Mouse (Mus musculus): ENCODE measurements around the gene Fgfr2.

The Fgfr2 gene

DNA sequence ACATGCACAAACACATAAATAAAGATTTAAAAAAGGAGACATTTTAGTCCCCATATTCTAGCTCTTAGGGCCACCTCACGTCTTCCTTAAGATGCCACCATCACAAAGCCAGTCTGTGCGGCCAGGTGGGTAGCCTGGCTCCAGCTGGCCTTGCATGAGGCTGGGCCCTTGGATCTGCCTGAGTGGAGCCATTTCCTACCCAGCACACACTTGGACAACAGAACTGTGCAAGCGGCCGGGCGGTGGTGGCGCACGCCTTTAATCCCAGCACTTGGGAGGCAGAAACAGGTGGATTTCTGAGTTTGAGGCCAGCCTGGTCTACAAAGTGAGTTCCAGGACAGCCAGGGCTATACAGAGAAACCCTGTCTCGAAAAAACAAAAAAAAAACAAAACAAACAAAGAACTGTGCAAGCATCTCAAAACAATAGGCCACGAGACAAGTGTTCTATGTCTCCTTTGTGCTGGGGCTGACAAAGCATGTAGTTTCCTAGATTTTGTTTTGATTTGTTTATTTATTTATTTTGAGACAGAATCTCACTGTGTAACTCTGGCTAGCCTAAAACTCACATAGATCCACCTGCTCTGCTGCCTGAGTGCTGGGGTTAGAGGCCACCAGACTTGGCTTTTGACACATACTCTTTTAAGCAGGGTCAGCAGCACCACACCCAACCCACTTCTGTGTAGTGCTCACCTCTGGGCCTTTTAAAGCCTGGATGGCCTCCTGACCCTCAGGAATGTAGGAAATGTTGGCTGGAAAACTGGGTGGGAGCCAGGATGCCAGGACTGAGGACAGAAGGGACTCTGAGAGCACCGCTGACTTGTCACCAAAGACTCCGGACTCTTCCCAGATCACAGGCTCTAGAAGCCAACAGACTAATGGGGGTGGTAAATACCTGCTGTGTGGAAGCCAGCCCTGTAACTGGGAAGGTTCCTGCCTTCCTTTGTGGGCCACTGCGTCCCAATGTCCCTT, 400.5 kb downstream of the Fgfr2 start:
- no peak for DNase-seq (ENCODE audit: low spot score in 2 of 2)

DNA sequence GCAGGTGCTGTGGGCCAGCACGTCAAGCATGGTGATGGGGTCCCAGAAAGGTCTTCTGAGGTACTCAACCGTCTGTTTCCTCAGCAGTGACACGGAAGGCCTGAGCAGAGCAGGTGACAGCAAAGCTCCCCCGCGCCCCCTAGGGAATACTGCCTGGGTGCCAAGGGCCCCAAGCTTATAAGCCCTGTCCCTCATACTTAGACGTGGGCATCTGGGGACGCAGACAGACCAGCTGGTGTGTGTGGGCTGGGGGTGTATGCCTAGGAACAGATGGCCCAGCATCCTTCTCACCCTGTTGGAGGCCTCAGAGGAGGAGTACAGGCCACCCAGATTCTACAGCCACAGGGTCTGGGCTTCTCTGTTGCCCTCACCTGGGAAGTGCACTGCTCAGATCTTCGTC, 402.6 kb downstream of the Fgfr2 start:
- no peak for DNase-seq (ENCODE audit: low spot score in 2 of 2)

- no peak for DNase-seq (ENCODE audit: low spot score in 2 of 2)
These were observed 403.6 kb downstream of the Fgfr2 start for GRCm38 (mm10) chr7:132719570-132719969.

DNA sequence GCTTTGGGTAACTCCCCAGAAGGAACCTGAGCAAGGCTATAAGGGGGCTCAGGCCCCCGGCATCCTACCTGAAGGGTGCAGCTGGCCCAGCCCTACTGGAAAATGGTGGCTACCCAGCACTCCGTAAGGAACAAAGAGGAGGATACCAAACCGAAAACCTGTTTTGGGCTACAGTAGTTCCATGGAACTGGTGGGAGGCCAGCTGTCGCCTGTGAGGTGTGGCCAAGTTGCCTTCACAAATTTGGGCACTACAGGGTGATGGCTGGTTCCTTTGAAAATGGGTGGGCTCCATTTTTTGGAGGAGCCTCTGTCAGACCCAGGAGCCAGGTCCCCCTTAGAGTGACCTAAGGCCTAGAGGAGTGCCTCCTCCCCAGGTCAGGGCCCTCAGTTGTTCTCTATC, 407.9 kb downstream of the Fgfr2 start:
- DNase-seq (ENCODE audit: low spot score in 2 of 2), result no peak

- no peak for DNase-seq (ENCODE audit: low spot score in 2 of 2)
These were observed 408.8 kb downstream of the Fgfr2 start for GRCm38 (mm10) chr7:132714236-132714923.

GRCm38 (mm10) chr7:132713483-132714126, 409.5 kb downstream of the Fgfr2 start:
- DNase-seq (ENCODE audit: low spot score in 2 of 2), result no peak

- DNase-seq (ENCODE audit: low spot score in 2 of 2), result no peak
These were observed 410.2 kb downstream of the Fgfr2 start for GRCm38 (mm10) chr7:132712956-132713355.

- DNase-seq (ENCODE audit: low spot score in 2 of 2), result no peak
These were observed 411.0 kb downstream of the Fgfr2 start for GRCm38 (mm10) chr7:132712044-132712708.

GRCm38 (mm10) chr7:132711579-132711978, 411.6 kb downstream of the Fgfr2 start:
- no peak for DNase-seq (ENCODE audit: low spot score in 2 of 2)

GRCm38 (mm10) chr7:132705130-132705529, 418.0 kb downstream of the Fgfr2 start:
- no peak for DNase-seq (ENCODE audit: low spot score in 2 of 2)

GRCm38 (mm10) chr7:132704310-132704875, 418.8 kb downstream of the Fgfr2 start:
- no peak for DNase-seq (ENCODE audit: low spot score in 2 of 2)

GRCm38 (mm10) chr7:132703515-132704309, 419.4 kb downstream of the Fgfr2 start:
- DNase-seq (ENCODE audit: low spot score in 2 of 2), result no peak

GRCm38 (mm10) chr7:132702492-132703070, 420.6 kb downstream of the Fgfr2 start:
- no peak for DNase-seq (ENCODE audit: low spot score in 2 of 2)

DNA sequence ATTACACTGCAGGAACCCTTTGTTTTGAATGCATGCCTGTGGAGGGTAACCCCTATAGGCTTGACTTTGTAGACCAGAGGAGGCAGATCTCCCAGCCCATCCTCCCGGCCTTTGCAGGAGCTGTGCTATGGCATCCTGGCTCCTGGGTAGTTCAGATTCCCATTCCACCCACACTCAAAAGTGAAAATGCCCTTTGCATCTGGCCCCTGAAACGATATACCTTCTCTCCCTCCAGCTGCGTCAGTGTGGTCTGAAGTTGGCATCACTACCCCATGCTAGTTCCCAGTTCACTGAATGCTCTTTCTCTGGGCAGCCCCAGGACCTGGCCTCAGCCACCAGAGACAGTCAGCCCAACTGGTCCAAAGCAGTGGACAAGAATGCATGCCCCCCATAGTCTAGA, 421.1 kb downstream of the Fgfr2 start:
- DNase-seq (ENCODE audit: low spot score in 2 of 2), result no peak

DNA sequence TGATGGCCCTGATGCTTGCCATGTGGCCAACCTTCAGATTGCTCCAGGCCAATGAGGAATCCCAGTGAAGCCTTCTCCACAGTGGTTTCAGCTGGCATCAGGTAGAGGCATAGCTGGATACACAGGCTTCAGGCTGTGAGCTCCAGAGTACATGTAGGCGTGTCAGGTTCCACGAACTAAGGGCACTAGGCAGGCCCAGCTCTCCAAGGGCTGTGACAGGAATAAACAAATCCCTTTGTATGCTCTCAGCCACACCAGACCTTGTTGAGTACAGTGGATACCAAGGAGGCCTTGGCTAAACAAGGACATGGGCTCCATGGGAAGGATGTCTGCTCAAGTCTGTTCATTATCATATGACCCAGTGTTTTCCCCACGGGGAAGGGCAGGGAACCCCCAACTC, 421.7 kb downstream of the Fgfr2 start:
- DNase-seq (ENCODE audit: low spot score in 2 of 2), result no peak

- no peak for DNase-seq (ENCODE audit: low spot score in 2 of 2)
These were observed 423.0 kb downstream of the Fgfr2 start for GRCm38 (mm10) chr7:132700107-132700506.

DNA sequence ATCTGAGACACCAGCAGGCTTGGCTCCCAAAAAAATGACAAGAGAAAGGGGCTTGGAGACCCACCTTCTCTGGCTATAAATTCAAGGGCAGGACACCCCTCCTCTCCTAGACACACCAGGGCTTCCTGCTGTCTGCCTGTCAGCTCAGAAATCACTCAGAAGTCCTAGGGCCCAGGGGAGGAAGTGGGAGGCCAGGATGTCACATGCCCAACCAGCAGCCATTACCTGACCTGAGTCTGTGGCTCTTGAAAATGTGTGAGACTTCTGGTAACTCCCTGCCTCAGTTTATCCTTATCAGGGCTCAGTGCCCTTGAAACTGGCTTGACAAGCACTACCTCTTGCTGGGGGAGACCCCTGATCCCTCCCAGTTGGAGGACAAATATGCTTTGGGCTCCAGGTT, 423.5 kb downstream of the Fgfr2 start:
- DNase-seq (ENCODE audit: low spot score in 2 of 2), result no peak

DNA sequence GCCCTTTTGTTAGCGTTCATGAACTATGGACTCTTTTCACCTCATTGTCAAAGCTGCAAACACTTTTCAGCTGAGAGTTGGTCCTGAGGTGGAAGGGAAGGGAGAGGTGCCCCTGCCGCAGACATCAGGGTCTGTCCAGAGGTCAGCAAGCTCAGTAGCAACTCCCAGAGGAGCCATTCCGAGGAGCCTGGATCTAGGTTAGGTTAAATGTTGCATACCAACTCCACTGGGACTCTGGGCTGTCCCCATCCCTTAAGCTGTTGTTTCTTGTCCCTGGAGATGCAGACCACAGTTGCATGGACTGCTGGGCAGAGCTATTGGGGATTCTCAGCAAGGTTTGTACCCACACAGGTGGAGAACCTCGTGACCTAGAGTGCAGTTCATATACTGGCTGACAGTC, 424.0 kb downstream of the Fgfr2 start:
- no peak for DNase-seq (ENCODE audit: low spot score in 2 of 2)

- DNase-seq (ENCODE audit: low spot score in 2 of 2), result no peak
These were observed 424.4 kb downstream of the Fgfr2 start for GRCm38 (mm10) chr7:132698737-132699136.

DNA sequence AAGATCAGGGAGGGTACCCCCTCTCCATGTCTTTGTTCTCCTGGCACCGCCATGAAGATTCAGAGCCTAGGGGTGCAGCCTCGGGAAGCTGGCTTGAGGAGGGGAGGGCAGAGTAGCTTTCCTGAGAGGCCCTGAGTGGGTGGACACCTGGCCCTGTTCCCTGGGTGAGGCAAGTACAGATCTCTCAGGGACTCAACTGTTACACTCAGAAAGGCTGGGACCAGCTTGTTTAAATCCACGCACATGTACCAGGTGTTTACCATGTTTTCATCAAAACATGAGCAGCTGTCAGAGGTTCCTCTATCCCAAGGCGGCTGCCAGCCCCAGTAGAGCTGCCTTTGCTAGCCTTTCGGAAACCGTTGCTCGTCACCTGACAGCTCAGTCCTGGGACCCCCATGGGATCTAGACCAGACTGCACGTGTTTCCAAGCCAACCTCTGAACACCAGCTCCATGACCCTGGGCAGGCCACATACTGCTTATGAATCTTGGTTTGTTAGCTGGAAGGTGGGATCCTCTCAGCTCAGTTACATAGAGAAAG, 425.8 kb downstream of the Fgfr2 start:
- no peak for DNase-seq (ENCODE audit: low spot score in 2 of 2)
